ENCODE assay signal across 9 mouse cellular contexts in genomic region chr3:89378394-89379067, GRCm38 (mm10). TPM values are rescaled to one million over a fixed set of nuclear protein-coding genes. Genes with fewer than 3 reads are reported as not detected.
DNase-seq lines count a peak whose midpoint lies in the region; ATAC-seq lines count a peak whose summit lies in the region.
"Had no signal": no experiment of that assay in that cellular context is flagged by ENCODE, and none has a peak within 500 bp of the region (broad histone marks: within the 10 kb centered on the region; RNA-seq: fewer than 3 reads in every experiment).

No protein-coding gene starts in this region.

- H3K9me3 ChIP-seq in embryonic facial prominence, embryonic 15.5 days (replicated peaks) = no peaks in the 10 kb centered on the region
- no peaks in the 10 kb centered on the region for H3K9me3 ChIP-seq in liver, embryonic 15.5 days (replicated peaks)
- H3K9me3 ChIP-seq in neural tube, embryonic 13.5 days = no peaks in the 10 kb centered on the region

- peaks cover 12% of the 10 kb centered on the region; the same call in 1 of the 2 replicates for H3K36me3 ChIP-seq in embryonic facial prominence, embryonic 15.5 days
- peaks cover 21% of the 10 kb centered on the region for H3K36me3 ChIP-seq in liver, embryonic 15.5 days (replicated peaks)
- H3K36me3 ChIP-seq in neural tube, embryonic 13.5 days = no peaks in the 10 kb centered on the region

- no peaks in the 10 kb centered on the region for H3K27me3 ChIP-seq in embryonic facial prominence, embryonic 15.5 days
- H3K27me3 ChIP-seq in liver, embryonic 15.5 days = no peaks in the 10 kb centered on the region
- no peaks in the 10 kb centered on the region for H3K27me3 ChIP-seq in neural tube, embryonic 13.5 days

- under 1% methylated on average over 29 of the region's 29 CpGs for WGBS in embryonic facial prominence, embryonic 15.5 days
- WGBS in liver, embryonic 15.5 days (ENCODE audit: insufficient replicate concordance) = 5% methylated on average over 29 of the region's 29 CpGs
- WGBS in neural tube, embryonic 13.5 days = under 1% methylated on average over 29 of the region's 29 CpGs

- peak overlapping the region; percentile 58 for H3K4me3 ChIP-seq in embryonic facial prominence, embryonic 15.5 days (replicated peaks)
- H3K4me3 ChIP-seq in liver, embryonic 15.5 days (replicated peaks) = peak overlapping the region; percentile 44
- peak overlapping the region; percentile 52 for H3K4me3 ChIP-seq in neural tube, embryonic 13.5 days

- H3K4me2 ChIP-seq in embryonic facial prominence, embryonic 15.5 days (replicated peaks) = peak overlapping the region; percentile 76
- peak overlapping the region; percentile 70 for H3K4me2 ChIP-seq in liver, embryonic 15.5 days
- H3K4me2 ChIP-seq in neural tube, embryonic 13.5 days = peak overlapping the region; percentile 76

- H3K27ac ChIP-seq in embryonic facial prominence, embryonic 15.5 days (replicated peaks) = peak overlapping the region; percentile 58
- H3K27ac ChIP-seq in liver, embryonic 15.5 days (replicated peaks) = peak overlapping the region; percentile 24; the same call in 1 of the 2 replicates
- 0 out of 2 replicates have a peak overlapping the region, but pooled peaks have one; percentile 20 for H3K27ac ChIP-seq in neural tube, embryonic 13.5 days (replicated peaks)

- peak; percentile 48 to 69 for DNase-seq in adrenal gland, postnatal 4 days (ENCODE audit: low spot score in 2 of 2)
- peak; percentile 72 to 81 for DNase-seq in heart, adult 9 months (ENCODE audit: low spot score in 2 of 2)
- peak; percentile 72 for DNase-seq in kidney, adult 9 months
- DNase-seq in testis, postnatal 10 days (ENCODE audit: low spot score) = peak; percentile 83

- H3K9ac ChIP-seq in embryonic facial prominence, embryonic 15.5 days = peak overlapping the region; percentile 58
- H3K9ac ChIP-seq in liver, embryonic 15.5 days = peak overlapping the region; percentile 39; the same call in 1 of the 2 replicates
- peak overlapping the region; percentile 83 for H3K9ac ChIP-seq in neural tube, embryonic 13.5 days

- H3K4me1 ChIP-seq in embryonic facial prominence, embryonic 15.5 days = peaks cover 24% of the 10 kb centered on the region
- H3K4me1 ChIP-seq in liver, embryonic 15.5 days (replicated peaks) = peaks cover 26% of the 10 kb centered on the region
- peaks cover 21% of the 10 kb centered on the region for H3K4me1 ChIP-seq in neural tube, embryonic 13.5 days (replicated peaks)

- peak; percentile 43 for ATAC-seq in CD4-positive, CD25-positive, alpha-beta regulatory T cell, adult 4 months
- ATAC-seq in embryonic facial prominence, embryonic 15.5 days (ENCODE audit: insufficient number of reproducible peaks, low FRiP score, low TSS enrichment, low read depth) = peak; percentile 89
- ATAC-seq in liver, embryonic 15.5 days (ENCODE audit: insufficient read depth) = peak; percentile 58
- ATAC-seq in neural tube, embryonic 13.5 days (ENCODE audit: low read depth) = peak; percentile 91

RNA-seq across cellular contexts. Expression of gene Dcst1, which starts 13.5 kb away (rescaled TPM):
- 1 to 10 TPM in 1 of 2 experiments, under 1 TPM in 1; 0.59 to 1.1 TPM for polyA plus RNA-seq in CD4-positive, CD25-positive, alpha-beta regulatory T cell, adult 4 months (2017; shearing (Covaris generic))
- total RNA-seq in adrenal gland, postnatal 4 days (2021) = 1 to 10 TPM in 1 of 2 experiments, under 1 TPM in 1; 0.81 to 1.2 TPM
- polyA plus RNA-seq in embryonic facial prominence, embryonic 15.5 days (2015; fragmentation: Nextera tagmentation; extraction: Ambion mirVana) = 0.46 and 0.64 TPM in 2 replicates
- polyA plus RNA-seq in liver, embryonic 15.5 days (2015; fragmentation: Nextera tagmentation; extraction: Ambion mirVana) = 0.05 TPM in 1 of 2 replicates, not detected in the other
- polyA plus RNA-seq in neural tube, embryonic 13.5 days (2015; fragmentation: Nextera tagmentation; extraction: Ambion mirVana) = 0.88 and 1.1 TPM in 2 replicates

RNA-seq across cellular contexts. Expression of gene Zbtb7b, which starts 16.0 kb away (rescaled TPM):
- 10 to 100 TPM; 11.7 to 13.2 TPM for polyA plus RNA-seq in CD4-positive, CD25-positive, alpha-beta regulatory T cell, adult 4 months (2017; shearing (Covaris generic))
- 10 to 100 TPM; 41.8 to 47.2 TPM for total RNA-seq in adrenal gland, postnatal 4 days (2021)
- polyA plus RNA-seq in embryonic facial prominence, embryonic 15.5 days (2015; fragmentation: Nextera tagmentation; extraction: Ambion mirVana) = 8.2 and 9.0 TPM in 2 replicates
- polyA plus RNA-seq in liver, embryonic 15.5 days (2015; fragmentation: Nextera tagmentation; extraction: Ambion mirVana) = 2.3 and 3.3 TPM in 2 replicates
- polyA plus RNA-seq in neural tube, embryonic 13.5 days (2015; fragmentation: Nextera tagmentation; extraction: Ambion mirVana) = 0.54 and 0.68 TPM in 2 replicates

RNA-seq across cellular contexts. Expression of gene Dcst2, which starts 16.8 kb away (rescaled TPM):
- polyA plus RNA-seq in CD4-positive, CD25-positive, alpha-beta regulatory T cell, adult 4 months (2017; shearing (Covaris generic)) = under 1 TPM in 1 of 2 experiments, not detected in 1; 0.42 TPM
- under 1 TPM; 0.25 to 0.48 TPM for total RNA-seq in adrenal gland, postnatal 4 days (2021)
- polyA plus RNA-seq in embryonic facial prominence, embryonic 15.5 days (2015; fragmentation: Nextera tagmentation; extraction: Ambion mirVana) = 0.13 and 0.21 TPM in 2 replicates
- polyA plus RNA-seq in liver, embryonic 15.5 days (2015; fragmentation: Nextera tagmentation; extraction: Ambion mirVana) = 0.06 and 0.07 TPM in 2 replicates
- polyA plus RNA-seq in neural tube, embryonic 13.5 days (2015; fragmentation: Nextera tagmentation; extraction: Ambion mirVana) = 0.17 TPM in 1 of 2 replicates, not detected in the other

RNA-seq across cellular contexts. Expression of gene Lenep, which starts 24.1 kb away (rescaled TPM):
- polyA plus RNA-seq in CD4-positive, CD25-positive, alpha-beta regulatory T cell, adult 4 months (2017; shearing (Covaris generic)) = 1 to 10 TPM in 1 of 2 experiments, not detected in 1; 5.3 TPM
- total RNA-seq in adrenal gland, postnatal 4 days (2021) = not detected
- polyA plus RNA-seq in embryonic facial prominence, embryonic 15.5 days (2015; fragmentation: Nextera tagmentation; extraction: Ambion mirVana) = 0.25 and 0.91 TPM in 2 replicates
- not detected in 2 replicates for polyA plus RNA-seq in liver, embryonic 15.5 days (2015; fragmentation: Nextera tagmentation; extraction: Ambion mirVana)
- 0.84 and 2.6 TPM in 2 replicates for polyA plus RNA-seq in neural tube, embryonic 13.5 days (2015; fragmentation: Nextera tagmentation; extraction: Ambion mirVana)
- polyA plus RNA-seq: gonadal fat pad, adult 2 months had no signal

RNA-seq across cellular contexts. Expression of gene Adam15, which starts 28.7 kb away (rescaled TPM):
- polyA plus RNA-seq in CD4-positive, CD25-positive, alpha-beta regulatory T cell, adult 4 months (2017; shearing (Covaris generic)) = 10 to 100 TPM in 1 of 2 experiments, 1 to 10 TPM in 1; 8.5 to 13.3 TPM
- 10 to 100 TPM; 60.7 to 74.6 TPM for total RNA-seq in adrenal gland, postnatal 4 days (2021)
- polyA plus RNA-seq in embryonic facial prominence, embryonic 15.5 days (2015; fragmentation: Nextera tagmentation; extraction: Ambion mirVana) = 93.2 and 96.1 TPM in 2 replicates
- polyA plus RNA-seq in liver, embryonic 15.5 days (2015; fragmentation: Nextera tagmentation; extraction: Ambion mirVana) = 8.8 and 12.7 TPM in 2 replicates
- polyA plus RNA-seq in neural tube, embryonic 13.5 days (2015; fragmentation: Nextera tagmentation; extraction: Ambion mirVana) = 48.8 and 54.0 TPM in 2 replicates

Comparison
In these comparisons a context has a peak if more than half of its experiments do, and no peak if none do; other contexts are left out.
1. Peak in every context shown above with its lines: DNase-seq, ATAC-seq, H3K4me3 ChIP-seq and H3K27ac ChIP-seq.